Mouse (Mus musculus) heart, embryonic 12.5 days (tissue): Measurements from ENCODE around the gene Itgb1bp2. TPM values are rescaled to one million over a fixed set of nuclear protein-coding genes. Genes with fewer than 3 reads are reported as not detected.
"Not testable (repeated sequence)": the region's sequence is repeated elsewhere in the genome, so short reads cannot be mapped to it uniquely, and the experiment has no call there.

ENCODE experiments used
- ATAC-seq: fragments of 200-750 bp; cut with Nextera tagmentation; 2 replicates; pipeline ENCODE4 v1.8.0; 2017; ENCODE audit warnings: moderate TSS enrichment, moderate library complexity; ENCODE audit not compliant: insufficient number of reproducible peaks, low FRiP score
- H3K27ac ChIP-seq: fragments of 300-500 bp; sonication (generic); 2 replicates; pipeline ENCODE4 v1.5.1; 2016; ENCODE audit warnings: mild to moderate bottlenecking, moderate library complexity; ENCODE audit not compliant: poor library complexity, severe bottlenecking
- H3K27me3 ChIP-seq: fragments of 300-500 bp; sonication (generic); replicated peaks from 2 replicates; pipeline ENCODE4 v1.6.1; 2016; ENCODE audit warnings: mild to moderate bottlenecking, moderate library complexity
- H3K36me3 ChIP-seq: fragments of 300-500 bp; sonication (generic); 2 replicates; pipeline ENCODE4 v1.6.1; 2016; ENCODE audit warnings: mild to moderate bottlenecking, moderate library complexity
- H3K4me1 ChIP-seq: fragments of 300-500 bp; sonication (generic); replicated peaks from 2 replicates; pipeline ENCODE4 v1.6.1; 2016; ENCODE audit warnings: mild to moderate bottlenecking
- H3K4me2 ChIP-seq: fragments of 300-500 bp; sonication (generic); 2 replicates; pipeline ENCODE4 v1.6.1; 2016; ENCODE audit warnings: mild to moderate bottlenecking, moderate library complexity
- H3K4me3 ChIP-seq: fragments of 300-500 bp; sonication (generic); 2 replicates; pipeline ENCODE4 v1.5.1; 2016; ENCODE audit warnings: mild to moderate bottlenecking
- H3K9ac ChIP-seq: fragments of 300-500 bp; sonication (generic); 2 replicates; pipeline ENCODE4 v1.6.1; 2016; ENCODE audit warnings: mild to moderate bottlenecking, moderate library complexity
- H3K9me3 ChIP-seq: fragments of 300-500 bp; sonication (generic); replicated peaks from 2 replicates; pipeline ENCODE4 v1.6.1; 2016; ENCODE audit warnings: mild to moderate bottlenecking, moderate library complexity
- WGBS: fragments of 180-500 bp; shearing (Covaris S2); methylation state at CpG from one replicate; pipeline ENCODE4 v1.1.7; 2016; 5-methylcytosine and 5-hydroxymethylcytosine counted together
- polyA plus RNA-seq: library from polyadenylated mRNA; unstranded; fragments of >200 nt; fragmentation: Nextera tagmentation; extraction: Ambion mirVana; gene quantifications from 2 replicates; pipeline ENCODE4 v1.2.1, GENCODE M21; 2016

Itgb1bp2 gene
- polyA plus RNA-seq, 1 experiment from 2014 or later: 52.7 TPM

DNA sequence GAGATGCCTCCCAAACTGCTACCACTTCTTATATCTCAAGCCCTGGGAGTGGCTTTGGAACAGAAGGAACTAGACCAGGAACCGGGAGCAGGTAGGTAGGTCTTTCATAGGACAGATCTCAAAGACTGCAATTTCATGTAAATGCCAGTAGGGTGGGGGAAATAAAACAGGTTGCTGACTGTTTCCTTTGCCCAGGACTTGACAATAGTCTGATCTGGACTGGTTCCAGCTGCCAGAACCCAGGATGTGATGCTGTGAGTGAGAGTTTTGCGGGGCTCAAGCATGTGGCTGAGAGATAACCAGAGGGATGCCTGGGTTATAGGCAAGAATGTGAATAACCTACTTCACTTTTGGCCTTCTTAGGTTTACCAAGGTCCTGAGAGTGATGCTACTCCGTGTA is 2.7 kb downstream of the Itgb1bp2 start:
- H3K36me3 ChIP-seq: peaks cover 47% of the 10 kb centered on the region
- no peaks in the 10 kb centered on the region for H3K4me1 ChIP-seq
- H3K27me3 ChIP-seq: no peaks in the 10 kb centered on the region
- H3K9ac ChIP-seq: no peak overlapping the region
- H3K4me2 ChIP-seq: no peak overlapping the region
- no peak overlapping the region for H3K27ac ChIP-seq
- H3K4me3 ChIP-seq: no peak overlapping the region
- H3K9me3 ChIP-seq: no peaks in the 10 kb centered on the region
- ATAC-seq: no peak
- WGBS: 71% methylated on average over 3 of the region's 3 CpGs

DNA sequence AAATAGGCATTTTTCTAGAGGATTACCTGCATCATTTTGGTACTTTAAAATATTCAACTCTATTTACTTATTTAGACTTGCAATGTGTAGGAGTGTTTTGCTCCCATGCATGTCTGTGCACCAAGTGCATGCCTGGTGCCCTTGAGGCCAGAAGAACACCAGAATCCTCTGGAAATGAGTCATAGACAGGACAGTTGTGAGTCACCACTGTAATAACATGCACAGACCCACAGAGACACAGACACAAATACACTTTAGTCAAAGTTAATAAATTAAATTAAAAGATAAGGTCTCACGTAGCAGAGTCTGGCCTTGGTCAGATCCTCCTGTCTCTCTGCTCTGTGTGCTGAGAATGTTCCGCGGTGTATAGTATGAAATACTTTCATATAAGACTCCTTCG is 23.3 kb downstream of the Itgb1bp2 start:
- no peak for ATAC-seq
- H3K27ac ChIP-seq: no peak overlapping the region
- H3K4me1 ChIP-seq: no peaks in the 10 kb centered on the region
- H3K4me2 ChIP-seq: no peak overlapping the region
- H3K4me3 ChIP-seq: no peak overlapping the region
- no peaks in the 10 kb centered on the region for H3K9me3 ChIP-seq
- H3K36me3 ChIP-seq: peaks cover 14% of the 10 kb centered on the region
- no peak overlapping the region for H3K9ac ChIP-seq
- 91% methylated on average over 4 of the region's 4 CpGs for WGBS
- no peaks in the 10 kb centered on the region for H3K27me3 ChIP-seq

DNA sequence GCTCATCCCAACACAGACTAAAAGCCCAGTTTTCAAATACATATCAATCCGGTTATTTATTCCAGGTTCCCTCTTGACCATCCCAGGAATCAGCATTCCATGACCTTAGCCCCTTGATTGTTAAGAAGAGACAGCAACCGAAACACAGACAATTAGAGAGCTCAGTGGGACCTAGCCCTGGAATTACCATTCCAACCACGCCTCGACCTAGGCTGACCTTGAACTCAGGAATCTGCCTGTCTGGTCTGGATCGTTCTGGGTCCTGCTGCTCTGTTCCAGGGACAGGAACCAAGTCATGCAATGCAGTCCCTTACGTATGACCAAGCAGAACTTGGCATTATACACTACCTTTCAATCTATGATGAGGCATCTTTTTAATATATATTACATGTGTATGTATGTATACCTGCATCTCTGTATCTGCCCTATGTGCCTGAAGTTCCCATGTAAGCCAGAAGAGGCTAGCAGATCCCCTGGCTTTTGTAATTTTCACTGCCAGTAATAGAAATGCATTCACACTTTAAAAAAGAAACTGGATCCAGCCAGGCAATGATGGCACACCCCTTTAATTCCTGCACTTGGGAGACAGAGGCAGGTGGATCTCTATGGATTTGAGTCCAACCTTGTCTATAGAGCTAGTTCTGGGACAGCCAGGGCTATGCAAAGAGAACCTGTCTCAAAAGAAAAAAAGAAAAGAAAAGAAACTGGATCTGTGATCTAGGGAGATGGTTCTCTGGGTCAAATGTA is 32.9 kb downstream of the Itgb1bp2 start:
- 66% methylated on average over 6 of the region's 6 CpGs for whole genome bisulfite sequencing
- Histone ChIP-seq H3K9ac (no peak overlapping the region), H3K9me3 (no peaks in the 10 kb centered on the region), H3K27me3 (no peaks in the 10 kb centered on the region), H3K36me3 (peaks cover 14% of the 10 kb centered on the region; the same call in 1 of the 2 replicates), H3K4me2 (no peak overlapping the region), H3K4me1 (no peaks in the 10 kb centered on the region), H3K4me3 (no peak overlapping the region), H3K27ac (no peak overlapping the region)
- ATAC-seq: no peak

- H3K4me3 ChIP-seq, H3K4me2 ChIP-seq, H3K9ac ChIP-seq, H3K27ac ChIP-seq, H3K4me1 ChIP-seq, ATAC-seq, H3K36me3 ChIP-seq, H3K27me3 ChIP-seq, H3K9me3 ChIP-seq: not testable (repeated sequence)
- 24% methylated on average over 11 of the region's 12 CpGs for WGBS
These were observed 37.7 kb downstream of the Itgb1bp2 start for GRCm38 (mm10) chrX:101486487-101487152.

Other genes starting within 250 kb of the Itgb1bp2 start
- gene Snx12, start 226.5 kb upstream of the Itgb1bp2 start, polyA plus RNA-seq: 47.4 and 49.5 TPM in 2 replicates
- 1.4 and 1.7 TPM in 2 replicates for gene Foxo4, start 194.6 kb upstream of the Itgb1bp2 start, polyA plus RNA-seq
- gene Gm614, start 185.1 kb upstream of the Itgb1bp2 start, polyA plus RNA-seq: not detected in 2 replicates
- 10.7 and 11.8 TPM in 2 replicates for gene Il2rg, start 180.8 kb upstream of the Itgb1bp2 start, polyA plus RNA-seq
- not detected in 2 replicates for gene Gm20489, start 180.1 kb upstream of the Itgb1bp2 start, polyA plus RNA-seq
- gene Med12, start 175.1 kb upstream of the Itgb1bp2 start, polyA plus RNA-seq: 30.5 and 30.7 TPM in 2 replicates
- 2.2 and 2.9 TPM in 2 replicates for gene Nlgn3, start 149.9 kb upstream of the Itgb1bp2 start, polyA plus RNA-seq
- gene Gjb1, start 72.7 kb upstream of the Itgb1bp2 start, polyA plus RNA-seq: 0.13 and 0.66 TPM in 2 replicates
- 29.9 and 30.0 TPM in 2 replicates for gene Zmym3, start 28.2 kb upstream of the Itgb1bp2 start, polyA plus RNA-seq
- 290 and 312 TPM in 2 replicates for gene Nono, start 19.8 kb upstream of the Itgb1bp2 start, polyA plus RNA-seq
- 12.5 TPM in 2 replicates for gene Taf1, start 83.6 kb downstream of the Itgb1bp2 start, polyA plus RNA-seq
- gene Ogt, start 191.0 kb downstream of the Itgb1bp2 start, polyA plus RNA-seq: 119 and 127 TPM in 2 replicates